Mouse (Mus musculus): Measurements from ENCODE around the gene Prkar1b. TPM values are rescaled to one million over a fixed set of nuclear protein-coding genes. Genes with fewer than 3 reads are reported as not detected.

Gene Prkar1b
- polyA plus RNA-seq, 1 experiment: 1.7 TPM

DNA sequence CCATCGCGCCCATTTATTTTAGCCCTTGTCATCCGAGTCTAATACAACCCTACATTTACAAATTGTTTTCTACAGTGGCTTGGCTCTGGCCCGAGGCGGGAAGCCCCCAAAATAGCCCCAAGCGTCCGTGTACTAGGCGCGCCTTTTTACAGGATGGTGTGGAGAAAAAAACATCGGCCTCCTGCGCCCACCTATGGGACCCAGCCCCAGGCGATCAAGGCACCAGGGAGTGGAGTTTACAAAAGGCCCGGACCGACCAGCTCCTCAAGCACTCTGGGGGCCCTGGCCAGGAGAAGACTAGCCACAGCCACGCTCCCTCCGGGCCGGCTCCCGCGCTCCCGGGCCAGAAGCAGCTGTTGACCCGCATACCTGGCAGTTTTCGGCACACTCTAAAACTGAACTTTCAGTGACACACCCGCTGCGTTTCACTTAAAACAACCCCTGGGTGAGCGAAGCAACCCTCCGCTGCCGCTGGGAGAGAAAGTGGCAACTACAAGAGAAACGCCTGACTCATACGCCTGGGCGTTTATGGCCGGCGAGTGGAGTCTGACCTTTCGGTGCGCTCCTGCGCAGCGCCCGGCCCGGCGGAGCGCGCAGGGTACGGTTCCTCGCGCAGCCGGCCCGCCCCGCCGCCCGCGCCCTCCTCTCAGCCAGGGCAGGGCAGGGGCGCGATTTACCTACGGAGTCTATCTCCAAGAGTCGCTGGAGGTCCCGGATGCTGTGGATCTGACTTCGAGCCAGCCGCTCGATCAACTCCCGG is 157.0 kb downstream of the Prkar1b start:
- H3K27me3 ChIP-seq (ENCODE audit: control insufficient read depth, insufficient read depth, insufficient read length): no peaks in the 10 kb centered on the region
- peaks cover 56% of the 10 kb centered on the region for H3K79me3 ChIP-seq (ENCODE audit: low read depth)
- TF ChIP-seq USF1 (IDR thresholded peaks at IDR 0.05; ENCODE audit: low read depth): no peak
- no peak for TF ChIP-seq CTCF (IDR thresholded peaks at IDR 0.05; ENCODE audit: control insufficient read depth, insufficient read depth, insufficient read length)
- TF ChIP-seq MAX (IDR thresholded peaks at IDR 0.05): no peak
- no peak for TF ChIP-seq CEBPB (IDR thresholded peaks at IDR 0.05; ENCODE audit: low read depth)
- no peak for TF ChIP-seq MYOD1 (IDR thresholded peaks at IDR 0.05; ENCODE audit: control insufficient read depth, insufficient read length, low read depth)
- no peak for TF ChIP-seq MYOG (IDR thresholded peaks at IDR 0.05; ENCODE audit: control insufficient read depth, extremely low read depth, insufficient read length)
- no peak for TF ChIP-seq FOSL1 (IDR thresholded peaks at IDR 0.05; ENCODE audit: insufficient read depth, low read length, poor library complexity, severe bottlenecking)
- H3K36me3 ChIP-seq (ENCODE audit: control insufficient read depth, insufficient read depth): peaks cover 27% of the 10 kb centered on the region
- peak overlapping the region; percentile 57 for H3K4me3 ChIP-seq (ENCODE audit: insufficient read depth, poor library complexity, severe bottlenecking)
- peaks cover 76% of the 10 kb centered on the region for H3K79me2 ChIP-seq (ENCODE audit: control insufficient read depth, insufficient read depth)
- peak overlapping the region; percentile 43 for H3ac ChIP-seq (ENCODE audit: control insufficient read depth, insufficient read length, low read depth)

DNA sequence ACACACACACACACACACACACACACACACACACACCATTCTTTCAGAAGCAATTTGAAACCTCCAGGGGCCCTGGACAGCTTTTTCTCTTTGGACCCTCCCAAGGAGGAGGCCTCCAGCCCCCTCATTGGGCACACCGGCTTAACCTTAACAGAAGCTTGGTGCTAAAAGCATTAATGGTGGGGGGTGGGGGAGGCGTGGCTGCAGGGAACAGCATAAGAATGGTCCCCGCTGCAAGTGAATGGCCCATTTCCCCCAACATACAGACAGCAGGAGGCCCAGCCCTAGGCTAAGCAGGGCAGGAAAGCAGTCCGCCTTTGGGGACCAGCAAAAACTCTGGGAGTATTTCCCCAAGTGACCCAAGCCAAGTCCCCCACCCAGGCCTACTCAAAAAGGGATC is 158.1 kb downstream of the Prkar1b start:
- Histone ChIP-seq H3K27me3 (ENCODE audit: control insufficient read depth, insufficient read depth, insufficient read length) (no peaks in the 10 kb centered on the region), H3K79me3 (ENCODE audit: low read depth) (peaks cover 58% of the 10 kb centered on the region), H3K79me2 (ENCODE audit: control insufficient read depth, insufficient read depth) (peaks cover 83% of the 10 kb centered on the region), H3ac (ENCODE audit: control insufficient read depth, insufficient read length, low read depth) (no peak overlapping the region), H3K4me3 (ENCODE audit: insufficient read depth, poor library complexity, severe bottlenecking) (no peak overlapping the region), H3K36me3 (ENCODE audit: control insufficient read depth, insufficient read depth) (peaks cover 37% of the 10 kb centered on the region)
- no peak for TF ChIP-seq USF1 (IDR thresholded peaks at IDR 0.05; ENCODE audit: low read depth)
- no peak for TF ChIP-seq MAX (IDR thresholded peaks at IDR 0.05)
- TF ChIP-seq FOSL1 (IDR thresholded peaks at IDR 0.05; ENCODE audit: insufficient read depth, low read length, poor library complexity, severe bottlenecking): no peak
- TF ChIP-seq MYOG (IDR thresholded peaks at IDR 0.05; ENCODE audit: control insufficient read depth, extremely low read depth, insufficient read length): no peak
- TF ChIP-seq MYOD1 (IDR thresholded peaks at IDR 0.05; ENCODE audit: control insufficient read depth, insufficient read length, low read depth): no peak
- no peak for TF ChIP-seq CEBPB (IDR thresholded peaks at IDR 0.05; ENCODE audit: low read depth)
- TF ChIP-seq CTCF (IDR thresholded peaks at IDR 0.05; ENCODE audit: control insufficient read depth, insufficient read depth, insufficient read length): no peak

DNA sequence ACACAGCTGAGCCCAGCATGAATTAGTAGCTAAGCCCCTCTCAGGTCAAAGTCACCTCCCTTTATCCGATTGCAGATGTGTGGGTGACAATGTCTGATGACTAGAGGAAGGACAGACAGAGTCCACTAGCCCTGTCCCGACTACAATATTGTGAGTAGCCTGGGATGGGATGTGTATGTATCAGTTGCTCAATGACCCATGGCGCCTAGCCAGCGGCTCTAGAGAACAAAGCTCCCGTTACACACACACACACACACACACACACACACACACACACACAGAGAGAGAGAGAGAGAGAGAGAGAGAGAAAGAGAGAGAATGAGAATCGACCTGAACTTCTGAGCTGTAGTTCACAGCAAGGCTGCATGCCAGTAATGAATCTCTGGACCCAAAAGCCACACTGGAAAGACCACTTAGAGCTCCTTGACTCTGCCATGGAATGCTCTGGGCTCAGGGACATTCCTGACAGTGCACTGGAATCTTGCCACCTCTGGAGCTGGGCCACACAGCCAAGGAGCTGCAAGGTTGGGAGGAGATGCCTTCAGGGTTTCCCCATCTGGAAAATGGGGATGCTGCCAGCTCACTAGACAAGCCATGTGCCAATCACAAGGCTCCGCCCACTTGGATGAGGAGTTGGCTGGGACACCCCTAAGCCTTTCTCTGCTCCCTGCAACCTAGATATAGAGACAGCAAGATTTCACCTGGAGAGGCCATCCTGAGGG is 159.0 kb downstream of the Prkar1b start:
- Histone ChIP-seq H3K27me3 (ENCODE audit: control insufficient read depth, insufficient read depth, insufficient read length) (no peaks in the 10 kb centered on the region), H3K79me2 (ENCODE audit: control insufficient read depth, insufficient read depth) (peaks cover 76% of the 10 kb centered on the region), H3K36me3 (ENCODE audit: control insufficient read depth, insufficient read depth) (peaks cover 46% of the 10 kb centered on the region), H3K79me3 (ENCODE audit: low read depth) (peaks cover 58% of the 10 kb centered on the region), H3ac (ENCODE audit: control insufficient read depth, insufficient read length, low read depth) (no peak overlapping the region), H3K4me3 (ENCODE audit: insufficient read depth, poor library complexity, severe bottlenecking) (no peak overlapping the region)
- TF ChIP-seq MYOD1 (IDR thresholded peaks at IDR 0.05; ENCODE audit: control insufficient read depth, insufficient read length, low read depth) (no peak), MAX (IDR thresholded peaks at IDR 0.05) (no peak), USF1 (IDR thresholded peaks at IDR 0.05; ENCODE audit: low read depth) (no peak), CTCF (IDR thresholded peaks at IDR 0.05; ENCODE audit: control insufficient read depth, insufficient read depth, insufficient read length) (no peak), MYOG (IDR thresholded peaks at IDR 0.05; ENCODE audit: control insufficient read depth, extremely low read depth, insufficient read length) (no peak), CEBPB (IDR thresholded peaks at IDR 0.05; ENCODE audit: low read depth) (no peak), FOSL1 (IDR thresholded peaks at IDR 0.05; ENCODE audit: insufficient read depth, low read length, poor library complexity, severe bottlenecking) (no peak)

DNA sequence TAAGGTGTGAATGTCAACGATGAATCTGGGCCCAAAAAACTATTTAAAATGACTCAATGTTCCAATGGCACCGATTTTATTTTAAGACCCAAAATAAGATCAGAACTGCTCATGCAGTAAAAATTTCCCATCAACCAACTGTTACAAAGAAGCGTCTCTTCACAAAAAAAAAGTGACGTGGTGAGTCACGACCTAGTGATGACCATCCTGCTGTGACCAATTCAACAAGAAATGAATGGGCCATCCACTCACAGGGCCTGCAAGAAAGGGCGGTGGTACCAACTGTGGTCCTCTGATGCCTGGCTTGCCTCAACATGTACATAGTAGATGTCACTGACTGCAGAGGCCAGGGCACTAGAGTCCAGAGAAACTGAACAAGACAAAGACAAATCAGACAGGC is 160.2 kb downstream of the Prkar1b start:
- Histone ChIP-seq H3K4me3 (ENCODE audit: insufficient read depth, poor library complexity, severe bottlenecking) (no peak overlapping the region), H3K79me3 (ENCODE audit: low read depth) (peaks cover 58% of the 10 kb centered on the region), H3K27me3 (ENCODE audit: control insufficient read depth, insufficient read depth, insufficient read length) (no peaks in the 10 kb centered on the region), H3K36me3 (ENCODE audit: control insufficient read depth, insufficient read depth) (peaks cover 57% of the 10 kb centered on the region), H3K79me2 (ENCODE audit: control insufficient read depth, insufficient read depth) (peaks cover 82% of the 10 kb centered on the region), H3ac (ENCODE audit: control insufficient read depth, insufficient read length, low read depth) (no peak overlapping the region)
- peak; percentile 29 for TF ChIP-seq FOSL1 (IDR thresholded peaks at IDR 0.05; ENCODE audit: insufficient read depth, low read length, poor library complexity, severe bottlenecking)
- TF ChIP-seq MYOG (IDR thresholded peaks at IDR 0.05; ENCODE audit: control insufficient read depth, extremely low read depth, insufficient read length): no peak

DNA sequence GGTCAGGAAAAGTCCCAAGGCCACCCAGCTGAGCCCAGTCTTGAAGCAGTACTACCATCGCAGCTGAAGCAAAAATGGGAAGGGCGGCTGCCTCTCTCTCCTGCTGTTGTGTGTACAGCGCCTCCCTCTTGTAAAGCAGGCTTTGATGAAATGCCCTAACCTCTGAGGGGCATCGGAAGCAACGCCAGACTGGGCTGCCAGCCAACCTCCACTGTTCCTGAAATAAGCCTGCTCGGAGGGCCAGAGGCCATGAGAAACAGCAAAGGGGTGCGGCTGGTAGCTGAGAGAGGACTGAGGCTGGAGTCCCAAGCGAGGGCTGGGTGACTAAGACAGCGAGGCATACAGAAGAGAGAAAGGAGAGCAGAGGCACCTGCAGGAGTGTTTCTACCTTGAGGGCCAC is 161.0 kb downstream of the Prkar1b start:
- H3K79me2 ChIP-seq (ENCODE audit: control insufficient read depth, insufficient read depth): peaks cover 82% of the 10 kb centered on the region
- no peak for TF ChIP-seq MYOG (IDR thresholded peaks at IDR 0.05; ENCODE audit: control insufficient read depth, extremely low read depth, insufficient read length)
- no peak for TF ChIP-seq FOSL1 (IDR thresholded peaks at IDR 0.05; ENCODE audit: insufficient read depth, low read length, poor library complexity, severe bottlenecking)
- TF ChIP-seq CTCF (IDR thresholded peaks at IDR 0.05; ENCODE audit: control insufficient read depth, insufficient read depth, insufficient read length): no peak
- no peak for TF ChIP-seq CEBPB (IDR thresholded peaks at IDR 0.05; ENCODE audit: low read depth)
- TF ChIP-seq MYOD1 (IDR thresholded peaks at IDR 0.05; ENCODE audit: control insufficient read depth, insufficient read length, low read depth): no peak
- TF ChIP-seq USF1 (IDR thresholded peaks at IDR 0.05; ENCODE audit: low read depth): no peak
- no peak for TF ChIP-seq MAX (IDR thresholded peaks at IDR 0.05)
- H3K79me3 ChIP-seq (ENCODE audit: low read depth): peaks cover 54% of the 10 kb centered on the region
- no peak overlapping the region for H3K4me3 ChIP-seq (ENCODE audit: insufficient read depth, poor library complexity, severe bottlenecking)
- H3K27me3 ChIP-seq (ENCODE audit: control insufficient read depth, insufficient read depth, insufficient read length): no peaks in the 10 kb centered on the region
- H3K36me3 ChIP-seq (ENCODE audit: control insufficient read depth, insufficient read depth): peaks cover 62% of the 10 kb centered on the region
- peak overlapping the region; percentile 7 for H3ac ChIP-seq (ENCODE audit: control insufficient read depth, insufficient read length, low read depth)

All from C2C12 (cell line).